Mouse (Mus musculus): ENCODE results near the gene Clrn3.
A peak's percentile ranks its signal among the peaks of the same experiment; 100 is the strongest.

Clrn3 gene

DNA sequence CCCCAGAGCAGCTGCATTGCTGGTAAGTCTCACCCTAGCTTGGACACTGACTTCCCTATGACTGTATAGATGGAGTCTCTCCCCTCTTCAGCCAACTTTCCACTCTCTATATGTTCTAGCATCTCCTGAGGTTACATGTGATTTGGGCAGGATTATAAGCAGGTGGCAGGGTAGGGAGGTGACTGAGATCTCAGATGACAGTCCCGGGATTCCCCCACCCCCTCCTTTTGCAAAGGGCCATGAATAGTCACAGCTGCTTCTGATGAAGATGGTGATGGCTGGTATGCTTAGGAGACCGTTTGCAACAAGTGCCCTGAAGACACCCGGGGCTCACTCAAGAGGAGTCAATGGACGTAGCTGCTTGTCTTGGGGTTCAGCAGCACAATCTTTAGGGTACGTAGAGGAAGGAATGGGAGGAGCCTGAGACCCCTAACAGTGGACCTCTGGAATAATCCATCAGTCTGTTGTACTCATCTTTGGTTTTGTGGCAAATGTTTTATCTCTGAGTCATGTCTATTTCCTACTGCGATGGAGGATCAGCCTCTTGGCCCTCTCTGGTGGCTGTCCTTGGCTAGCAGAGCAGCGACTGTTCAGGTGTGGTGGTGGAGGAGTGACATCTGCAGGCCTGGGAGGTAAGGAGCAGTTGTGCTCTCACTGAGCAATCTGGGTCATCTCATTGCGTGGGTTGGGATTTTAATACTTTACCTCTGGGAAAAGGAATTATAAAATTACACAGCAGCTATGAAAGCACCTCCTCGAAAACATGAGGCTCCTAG, 38.5 kb downstream of the Clrn3 start:
- DNase-seq (ENCODE audit: extremely low read depth, insufficient read length, low spot score), result no peak

DNA sequence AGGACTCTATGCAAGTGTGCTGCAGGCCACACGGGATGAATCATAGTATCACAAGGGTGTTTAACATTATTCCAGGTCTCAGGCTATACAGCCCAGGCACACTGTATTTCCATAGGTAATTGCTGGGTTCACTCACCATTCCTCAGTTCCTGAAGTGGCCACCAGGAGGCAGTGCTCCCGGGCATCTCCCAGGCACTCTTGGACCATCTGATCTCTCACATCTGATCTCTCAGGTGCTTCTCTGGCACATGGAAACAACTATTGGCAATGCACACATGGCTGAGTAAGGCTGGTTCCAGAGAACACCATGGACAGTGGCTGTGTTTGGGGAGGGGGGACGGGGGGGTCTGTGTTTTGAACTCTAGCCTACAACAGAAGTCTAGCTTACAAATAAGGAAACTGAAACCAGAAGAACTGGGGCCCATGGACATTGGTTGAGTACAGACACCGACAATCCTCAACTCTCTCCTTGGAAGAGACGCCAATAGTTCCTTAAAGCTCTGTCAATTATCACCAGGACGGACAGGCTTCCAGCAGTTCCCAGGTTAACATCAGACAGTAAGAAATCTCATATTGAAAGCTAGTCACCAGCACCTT, 40.1 kb downstream of the Clrn3 start:
- DNase-seq (ENCODE audit: extremely low read depth, insufficient read length, low spot score), result no peak

- DNase-seq (ENCODE audit: extremely low read depth, insufficient read length, low spot score), result no peak
These were observed 41.0 kb downstream of the Clrn3 start for GRCm38 (mm10) chr7:135487423-135487822.

DNA sequence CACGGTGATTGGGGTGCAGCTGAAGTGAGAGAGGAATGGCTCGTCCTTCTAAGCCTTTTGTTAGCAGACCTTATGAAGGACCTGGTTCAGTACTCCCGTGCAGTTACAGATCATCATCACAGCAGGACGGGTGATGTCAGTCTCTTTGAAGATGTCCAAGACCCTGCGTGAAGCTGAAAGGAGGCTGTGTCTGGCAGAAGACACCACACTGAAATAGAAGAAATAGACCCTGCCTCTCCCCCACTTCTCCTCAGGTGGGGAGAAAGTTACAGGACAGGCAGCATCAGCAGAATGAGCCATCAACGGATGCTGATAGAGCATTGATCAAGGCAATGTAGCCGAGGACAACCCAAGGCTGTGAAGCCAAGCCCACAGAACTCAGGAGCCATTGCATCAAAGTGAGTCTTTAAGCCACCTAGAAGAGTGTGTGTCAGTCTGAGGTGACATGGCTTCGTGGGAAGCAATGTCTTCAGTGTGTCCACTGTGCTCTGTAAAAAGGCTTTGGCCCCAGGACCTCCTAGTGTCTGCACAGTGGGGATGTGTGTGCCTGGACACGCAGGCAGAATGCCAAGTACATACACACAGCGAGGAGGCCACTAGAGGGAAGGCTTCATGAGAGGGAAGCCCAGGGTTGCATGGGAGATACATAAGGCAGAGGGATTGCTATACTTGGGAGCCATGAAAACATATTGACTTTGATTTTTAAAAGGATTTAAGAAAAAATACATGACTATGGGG, 41.6 kb downstream of the Clrn3 start:
- DNase-seq (ENCODE audit: extremely low read depth, insufficient read length, low spot score), result no peak

- peak; percentile 38 for DNase-seq (ENCODE audit: extremely low read depth, insufficient read length, low spot score)
These were observed 42.6 kb downstream of the Clrn3 start for GRCm38 (mm10) chr7:135485796-135486410.

- DNase-seq (ENCODE audit: extremely low read depth, insufficient read length, low spot score), result no peak
These were observed 43.2 kb downstream of the Clrn3 start for GRCm38 (mm10) chr7:135485116-135485795.

- no peak for DNase-seq (ENCODE audit: extremely low read depth, insufficient read length, low spot score)
These were observed 44.1 kb downstream of the Clrn3 start for GRCm38 (mm10) chr7:135484341-135484740.

DNA sequence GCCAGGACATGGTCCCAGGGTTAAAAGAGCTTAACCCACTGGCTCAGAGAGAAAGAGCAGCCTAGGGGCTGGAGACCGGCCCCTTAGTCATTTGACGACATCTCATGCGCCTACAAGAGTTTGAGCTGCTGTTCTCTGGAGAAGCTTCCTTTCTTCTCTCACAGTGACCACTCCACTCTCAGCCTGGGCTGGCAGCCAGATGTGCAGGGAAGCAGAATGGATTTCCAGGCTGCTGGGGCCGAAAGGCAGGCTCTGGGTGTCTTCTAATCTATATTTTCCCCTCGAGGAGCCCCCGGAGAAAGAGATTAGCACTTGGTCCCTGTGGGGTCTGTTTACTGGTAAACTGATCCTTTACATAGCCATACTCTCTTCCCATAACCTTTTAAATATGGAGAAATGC, 44.7 kb downstream of the Clrn3 start:
- DNase-seq (ENCODE audit: extremely low read depth, insufficient read length, low spot score), result no peak

GRCm38 (mm10) chr7:135481150-135481549, 47.3 kb downstream of the Clrn3 start:
- no peak for DNase-seq (ENCODE audit: extremely low read depth, insufficient read length, low spot score)

- DNase-seq (ENCODE audit: extremely low read depth, insufficient read length, low spot score), result no peak
These were observed 48.5 kb downstream of the Clrn3 start for GRCm38 (mm10) chr7:135479912-135480311.

DNA sequence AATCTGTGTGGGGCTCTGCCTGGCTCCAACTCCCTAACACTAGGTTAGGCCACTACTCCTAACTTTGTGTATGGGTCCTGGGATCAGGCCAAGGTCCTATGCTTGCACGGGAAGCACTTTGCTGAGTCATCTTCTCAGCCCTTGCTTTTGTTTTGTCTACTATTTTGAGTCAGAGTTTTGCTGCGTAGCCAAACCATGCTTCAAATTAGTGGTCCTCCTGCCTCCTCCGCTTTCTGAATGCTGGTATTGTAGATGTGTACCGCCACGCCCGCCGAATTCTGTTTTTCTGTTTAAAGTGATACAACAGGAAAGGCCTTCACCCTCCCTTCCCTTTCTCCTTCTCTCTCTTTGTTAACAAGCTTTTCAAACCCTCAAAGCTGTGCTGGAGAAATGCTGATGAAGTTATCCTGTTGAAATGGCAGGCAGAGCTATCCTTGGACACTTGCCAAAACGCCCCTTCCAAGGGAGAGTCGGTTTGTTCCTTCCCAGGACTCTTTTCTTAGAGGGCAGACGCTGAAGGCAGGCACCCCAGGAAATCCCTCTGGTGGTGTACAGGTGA, 49.1 kb downstream of the Clrn3 start:
- peak; percentile 52 for DNase-seq (ENCODE audit: extremely low read depth, insufficient read length, low spot score)

- DNase-seq (ENCODE audit: extremely low read depth, insufficient read length, low spot score), result no peak
These were observed 51.2 kb downstream of the Clrn3 start for GRCm38 (mm10) chr7:135477256-135477655.

- DNase-seq (ENCODE audit: extremely low read depth, insufficient read length, low spot score), result no peak
These were observed 52.5 kb downstream of the Clrn3 start for GRCm38 (mm10) chr7:135475981-135476380.

DNA sequence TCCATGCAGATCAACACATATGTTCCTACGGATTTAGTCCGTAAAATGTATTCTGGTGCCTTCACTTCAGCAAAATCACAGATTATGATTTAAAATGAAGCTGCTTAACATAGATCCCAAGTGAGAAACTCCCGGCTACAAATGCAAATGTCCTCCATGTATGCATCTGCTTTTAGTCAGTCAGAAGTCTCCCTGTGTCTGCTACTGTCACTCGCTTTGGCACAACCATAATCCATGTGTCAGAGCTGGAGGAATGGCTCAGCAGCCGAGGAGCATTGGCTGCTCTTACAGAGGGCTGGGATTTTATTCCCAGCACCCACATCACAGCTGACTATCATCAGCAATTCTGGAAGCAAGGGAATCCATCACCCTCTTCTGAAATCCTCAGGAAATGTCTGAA, 58.1 kb downstream of the Clrn3 start:
- DNase-seq (ENCODE audit: extremely low read depth, insufficient read length, low spot score), result no peak

DNA sequence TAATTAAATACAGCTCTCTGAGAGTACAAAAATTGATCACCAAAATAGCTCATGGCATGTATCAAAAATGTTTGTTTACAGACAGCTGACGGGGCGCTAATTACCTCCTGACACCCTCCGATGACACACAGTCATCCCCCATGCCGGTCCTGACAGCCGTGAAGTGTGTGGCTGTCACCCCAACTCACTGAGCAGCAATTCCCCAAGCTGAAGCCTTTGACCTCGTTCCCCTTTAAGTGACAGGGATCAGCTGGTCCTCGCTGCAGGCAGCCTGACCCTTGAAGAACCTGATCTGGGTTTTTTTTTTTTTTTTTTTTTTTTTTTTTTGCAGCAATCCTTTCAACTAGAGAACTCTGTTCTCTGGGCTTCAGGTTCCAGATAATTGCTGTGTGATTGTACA, 59.8 kb downstream of the Clrn3 start:
- DNase-seq (ENCODE audit: extremely low read depth, insufficient read length, low spot score), result no peak

DNA sequence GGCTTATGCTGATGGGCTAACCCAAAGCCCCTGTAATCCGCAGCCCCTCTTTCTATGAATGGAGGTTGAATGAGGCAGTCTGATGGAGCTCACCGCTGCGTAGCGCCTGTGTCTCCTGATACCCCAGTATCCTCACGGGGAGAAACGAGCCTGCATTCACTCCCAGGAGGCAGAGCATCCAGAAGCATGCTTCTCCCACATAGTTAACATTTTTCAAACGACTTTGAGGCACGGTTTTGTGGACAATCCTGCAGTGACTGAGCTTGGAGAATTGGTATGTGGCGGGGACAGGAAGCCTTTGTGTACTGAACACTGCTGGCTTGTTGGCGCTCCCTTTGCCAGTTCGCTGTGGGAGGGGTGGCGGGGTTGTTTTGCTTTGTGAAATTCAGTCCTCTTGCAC, 63.2 kb downstream of the Clrn3 start:
- no peak for DNase-seq (ENCODE audit: extremely low read depth, insufficient read length, low spot score)

- DNase-seq (ENCODE audit: extremely low read depth, insufficient read length, low spot score), result no peak
These were observed 63.7 kb downstream of the Clrn3 start for GRCm38 (mm10) chr7:135464689-135465259.
